Mouse (Mus musculus): Measurements from ENCODE around the gene Dctn1.

The Dctn1 gene

DNA sequence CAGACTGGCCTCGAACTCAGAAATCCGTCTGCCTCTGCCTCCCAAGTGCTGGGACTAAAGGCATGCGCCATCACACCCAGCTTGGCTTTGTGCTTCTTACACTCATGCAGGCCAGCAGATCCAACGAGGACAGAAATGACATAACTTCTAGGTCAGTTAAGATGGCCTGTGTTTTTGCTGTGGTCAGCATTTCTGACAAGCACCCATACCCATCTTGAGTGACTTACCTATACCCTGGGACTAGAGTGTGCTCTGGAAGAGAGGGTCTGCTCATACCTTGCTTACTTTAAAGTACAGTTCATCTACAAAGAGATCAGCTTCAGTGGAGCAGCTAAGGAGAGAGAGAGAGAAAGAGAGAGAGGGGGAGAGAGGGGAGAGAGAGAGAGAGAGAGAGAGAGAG is 67.6 kb downstream of the Dctn1 start:
- DNase-seq (ENCODE audit: low spot score) = no peak

- DNase-seq (ENCODE audit: low spot score) = no peak
Measured at GRCm38 (mm10) chr6:83234280-83234741, 68.6 kb downstream of the Dctn1 start.

DNA sequence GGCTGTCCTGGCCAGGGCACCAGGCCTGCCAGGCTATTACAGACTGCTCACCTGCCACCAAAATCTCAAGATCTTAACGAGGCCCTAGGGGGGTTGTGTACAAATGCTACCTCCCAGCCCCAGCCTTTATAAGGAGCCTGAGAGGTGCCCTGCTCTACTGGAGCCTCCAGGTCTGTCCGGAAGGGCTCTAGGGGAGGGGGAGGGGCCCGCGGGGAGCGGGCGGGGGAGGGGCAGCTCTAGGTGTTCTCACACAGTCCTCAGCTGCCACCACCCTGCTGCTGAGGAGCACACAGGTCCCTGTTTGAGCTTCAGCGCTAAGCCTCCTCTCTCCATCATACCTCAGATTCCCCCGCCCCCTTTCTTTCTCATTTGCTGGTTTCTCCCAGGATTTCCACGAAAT is 71.4 kb downstream of the Dctn1 start:
- DNase-seq (ENCODE audit: low spot score) = no peak

DNA sequence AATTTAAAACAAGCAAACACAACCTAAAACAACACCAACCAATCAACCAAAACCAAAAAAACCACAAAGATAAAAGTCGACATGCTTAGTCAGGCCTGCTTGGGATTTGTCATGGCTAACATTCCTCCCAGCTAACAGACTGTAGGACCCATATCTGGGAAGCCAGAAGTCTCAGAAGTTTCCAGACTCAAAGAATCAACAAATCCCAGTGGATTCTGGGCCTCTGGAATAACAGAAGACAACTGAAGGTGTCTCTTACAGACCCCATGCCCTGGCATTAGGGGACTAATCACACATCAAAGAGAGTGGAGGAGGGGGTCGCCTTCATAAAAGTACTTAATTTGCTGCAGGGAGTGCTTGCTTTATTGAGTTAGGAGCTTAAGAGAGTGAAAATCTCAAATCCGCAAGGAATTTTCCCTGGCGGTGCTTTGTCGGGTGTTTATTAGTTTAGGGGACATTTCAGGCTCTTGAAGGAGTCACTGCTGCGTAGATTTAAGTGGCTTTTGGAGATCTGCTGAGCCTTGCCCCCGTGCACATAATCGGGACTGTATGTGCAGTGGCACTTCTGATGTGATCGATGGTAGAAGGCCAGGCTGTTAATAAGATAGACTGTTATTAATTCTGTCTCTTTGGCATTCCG is 78.8 kb downstream of the Dctn1 start:
- no peak for DNase-seq (ENCODE audit: low spot score)

DNA sequence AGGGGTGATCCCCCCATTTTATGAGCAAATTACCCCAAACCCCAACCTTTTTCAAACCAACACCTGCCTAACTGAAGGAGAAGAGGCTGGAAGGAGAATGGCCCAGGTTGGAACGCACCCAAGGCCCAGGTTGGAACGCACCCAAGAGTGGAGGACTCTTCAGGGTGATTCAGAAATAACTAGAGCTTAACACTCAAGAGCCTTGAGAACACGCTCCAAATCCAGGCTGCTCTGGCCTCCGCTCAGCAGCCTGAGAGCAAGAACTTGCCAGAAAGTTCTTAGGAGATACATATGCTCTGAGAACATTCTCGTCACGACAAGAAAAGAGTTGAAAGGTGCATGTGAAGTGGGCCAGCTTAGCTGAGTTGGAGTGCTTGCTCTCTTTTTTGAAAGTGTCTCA is 79.4 kb downstream of the Dctn1 start:
- DNase-seq (ENCODE audit: low spot score) = no peak

DNA sequence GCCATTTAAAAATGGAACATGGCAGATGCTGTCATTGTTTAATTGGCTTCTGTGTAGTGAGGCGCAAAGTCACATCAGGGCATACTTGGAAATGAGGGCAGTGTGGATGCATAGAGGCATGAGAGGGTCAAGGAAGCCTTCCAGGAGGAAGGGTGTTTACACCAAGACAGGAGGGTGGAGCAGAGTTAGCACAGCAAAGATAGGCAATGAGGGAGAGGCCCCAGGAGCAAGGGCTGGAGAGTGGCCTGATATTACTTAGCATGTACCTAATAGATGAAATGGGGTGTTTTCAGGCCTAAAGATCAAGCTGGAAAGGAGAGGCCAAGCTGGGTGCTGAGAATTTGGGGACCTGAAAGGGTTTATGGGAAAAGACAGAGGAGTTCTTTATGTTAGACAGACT is 80.3 kb downstream of the Dctn1 start:
- DNase-seq (ENCODE audit: low spot score) = no peak

GRCm38 (mm10) chr6:83246750-83247149 is 81.0 kb downstream of the Dctn1 start:
- DNase-seq (ENCODE audit: low spot score) = no peak

DNA sequence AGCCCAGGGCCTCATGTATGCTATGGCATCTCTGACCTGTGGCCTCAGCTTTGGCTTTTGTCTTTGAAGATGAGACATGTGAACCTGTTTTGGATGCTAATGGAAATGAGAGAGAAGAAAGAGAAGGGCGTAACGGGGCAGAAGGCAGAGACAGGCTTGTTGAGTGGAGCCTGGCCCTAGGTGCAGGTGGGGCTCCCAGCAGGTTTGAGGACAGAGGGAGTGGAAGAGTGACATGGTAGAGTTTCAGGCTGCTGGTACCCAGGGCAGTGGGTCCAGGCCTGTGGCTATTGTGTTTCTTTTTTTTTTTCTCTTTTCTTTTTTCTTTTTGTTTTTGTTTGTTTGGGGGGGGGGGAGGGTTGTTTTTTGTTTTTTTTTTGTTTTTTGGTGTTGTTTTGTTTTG is 81.4 kb downstream of the Dctn1 start:
- DNase-seq (ENCODE audit: low spot score) = no peak

Data from layer of hippocampus, adult 9-10 months (tissue).